Mouse (Mus musculus) testis, adult 2 months (tissue): ENCODE results near the gene Trp53i13. TPM values are rescaled to one million over a fixed set of nuclear protein-coding genes. Genes with fewer than 3 reads are reported as not detected.

ENCODE experiments used
- H3K27ac ChIP-seq: fragments of 200-500 bp; 2 replicates; pipeline ENCODE4 v1.5.1; 2012; ENCODE audit warnings: low read depth, low read length; ENCODE audit not compliant: control insufficient read depth, insufficient read depth
- H3K27me3 ChIP-seq: fragments of 200-500 bp; 2 replicates; pipeline ENCODE4 v1.6.1; 2012; ENCODE audit warnings: mild to moderate bottlenecking, low read length, moderate library complexity; ENCODE audit not compliant: control insufficient read depth, insufficient read depth
- H3K36me3 ChIP-seq: fragments of 200-500 bp; 2 replicates; pipeline ENCODE4 v1.6.1; 2012; ENCODE audit warnings: mild to moderate bottlenecking, low read length; ENCODE audit not compliant: control insufficient read depth, insufficient read depth
- H3K4me1 ChIP-seq: fragments of 200-500 bp; 2 replicates; pipeline ENCODE4 v1.6.1; 2012; ENCODE audit warnings: low read length; ENCODE audit not compliant: control insufficient read depth, insufficient read depth
- H3K4me3 ChIP-seq: fragments of 200-500 bp; 2 replicates; pipeline ENCODE4 v1.5.1; 2012; ENCODE audit warnings: low read depth, mild to moderate bottlenecking, low read length, moderate library complexity, mixed read lengths; ENCODE audit not compliant: control insufficient read depth
- CTCF ChIP-seq: fragments of 200-500 bp; IDR thresholded peaks from 2 replicates; pipeline ENCODE4 v1.5.1; 2012; ENCODE audit warnings: low read depth, mild to moderate bottlenecking, inconsistent platforms, low read length, moderate library complexity; ENCODE audit not compliant: control insufficient read depth, insufficient read depth, insufficient replicate concordance
- POLR2A ChIP-seq: fragments of 200-500 bp; IDR thresholded peaks from 2 replicates; pipeline ENCODE4 v1.6.1; 2012; ENCODE audit warnings: low read depth, mild to moderate bottlenecking, inconsistent platforms, low read length, moderate library complexity; ENCODE audit not compliant: control insufficient read depth
- polyA plus RNA-seq: library from polyadenylated mRNA; depleted of rRNA; stranded (reverse); fragments of >200 nt; gene quantifications from 2 replicates; pipeline ENCODE4 v1.2.3, GENCODE M21; 2012

The Trp53i13 gene
- polyA plus RNA-seq, 1 experiment, result 46.7 TPM

- TF ChIP-seq POLR2A, result no peak
- TF ChIP-seq CTCF, result no peak
- Histone ChIP-seq H3K27me3 (peaks cover 3% of the 10 kb centered on the region; the same call in 1 of the 2 replicates), H3K4me1 (peaks cover 28% of the 10 kb centered on the region), H3K36me3 (no peaks in the 10 kb centered on the region), H3K4me3 (peak overlapping the region; percentile 59), H3K27ac (no peak overlapping the region)
Observed at GRCm38 (mm10) chr11:77488771-77489581, 26.8 kb downstream of the Trp53i13 start.

GRCm38 (mm10) chr11:77486798-77487197 lies 29.0 kb downstream of the Trp53i13 start:
- peaks cover 18% of the 10 kb centered on the region for H3K4me1 ChIP-seq
- H3K27me3 ChIP-seq, result peaks cover 3% of the 10 kb centered on the region; the same call in 1 of the 2 replicates
- H3K4me3 ChIP-seq, result no peak overlapping the region
- no peak for TF ChIP-seq CTCF
- TF ChIP-seq POLR2A, result no peak
- no peak overlapping the region for H3K27ac ChIP-seq
- no peaks in the 10 kb centered on the region for H3K36me3 ChIP-seq

GRCm38 (mm10) chr11:77485229-77485628 lies 30.6 kb downstream of the Trp53i13 start:
- Histone ChIP-seq H3K27me3 (peaks cover 3% of the 10 kb centered on the region; the same call in 1 of the 2 replicates), H3K4me3 (no peak overlapping the region), H3K36me3 (no peaks in the 10 kb centered on the region), H3K4me1 (peaks cover 13% of the 10 kb centered on the region), H3K27ac (no peak overlapping the region)
- TF ChIP-seq POLR2A, result no peak
- TF ChIP-seq CTCF, result no peak

GRCm38 (mm10) chr11:77483510-77484255 lies 32.1 kb downstream of the Trp53i13 start:
- Histone ChIP-seq H3K4me1 (peaks cover 2% of the 10 kb centered on the region), H3K4me3 (no peak overlapping the region), H3K27me3 (no peaks in the 10 kb centered on the region), H3K36me3 (no peaks in the 10 kb centered on the region), H3K27ac (no peak overlapping the region)
- TF ChIP-seq CTCF, result no peak
- no peak for TF ChIP-seq POLR2A

DNA sequence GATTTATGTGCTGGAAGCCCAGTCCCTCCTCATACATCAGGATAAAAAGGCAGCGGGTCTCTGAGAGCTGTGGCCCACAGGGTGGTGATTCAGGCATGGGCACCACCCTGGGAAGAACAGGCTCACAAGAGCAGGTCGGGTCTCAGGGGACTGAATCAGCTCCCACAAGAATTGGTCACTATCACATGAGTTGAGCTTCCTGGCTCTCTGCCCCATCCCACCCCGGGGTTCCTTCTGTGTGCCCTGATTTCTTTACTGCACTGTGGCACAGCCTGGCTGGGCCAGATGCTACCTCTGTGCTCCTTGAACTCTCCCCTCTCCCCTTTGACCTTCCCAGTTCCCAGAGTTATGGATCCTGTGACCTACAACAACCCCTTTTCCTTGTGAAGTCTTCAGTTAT lies 32.7 kb downstream of the Trp53i13 start:
- Histone ChIP-seq H3K4me1 (no peaks in the 10 kb centered on the region), H3K36me3 (no peaks in the 10 kb centered on the region), H3K4me3 (no peak overlapping the region), H3K27me3 (no peaks in the 10 kb centered on the region), H3K27ac (no peak overlapping the region)
- TF ChIP-seq CTCF (no peak), POLR2A (no peak)

DNA sequence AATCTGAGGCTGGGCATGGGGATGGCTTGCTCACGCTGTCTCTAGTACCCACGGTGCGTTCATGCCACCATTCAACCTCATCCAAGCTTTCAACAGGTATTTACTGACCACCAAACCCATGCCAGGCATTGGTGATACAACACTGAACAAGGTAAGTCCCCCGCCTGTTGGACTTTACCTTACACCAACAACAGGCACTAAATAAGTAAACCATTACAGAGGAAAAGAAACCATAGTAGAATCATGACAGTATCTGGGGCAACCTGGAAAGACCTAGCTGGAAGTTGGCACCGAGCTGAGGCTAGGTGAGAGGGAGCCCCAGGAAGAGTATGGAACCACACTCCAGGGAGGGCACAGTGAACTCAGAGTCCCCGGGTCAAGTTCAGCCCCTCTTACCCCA lies 38.9 kb downstream of the Trp53i13 start:
- H3K36me3 ChIP-seq, result no peaks in the 10 kb centered on the region
- peaks cover under 1% of the 10 kb centered on the region for H3K4me1 ChIP-seq
- no peak overlapping the region for H3K27ac ChIP-seq
- H3K27me3 ChIP-seq, result no peaks in the 10 kb centered on the region
- H3K4me3 ChIP-seq, result no peak overlapping the region
- TF ChIP-seq POLR2A (no peak), CTCF (no peak)

GRCm38 (mm10) chr11:77476216-77476615 lies 39.6 kb downstream of the Trp53i13 start:
- Histone ChIP-seq H3K4me1 (peaks cover 5% of the 10 kb centered on the region), H3K27me3 (no peaks in the 10 kb centered on the region), H3K27ac (no peak overlapping the region), H3K36me3 (no peaks in the 10 kb centered on the region), H3K4me3 (no peak overlapping the region)
- TF ChIP-seq POLR2A (no peak), CTCF (no peak)
